Mouse (Mus musculus) cortical plate, adult 2 months (tissue): ENCODE results near the gene Ascl5. TPM values are rescaled to one million over a fixed set of nuclear protein-coding genes. Genes with fewer than 3 reads are reported as not detected.

ENCODE experiments used
- H3K27ac ChIP-seq: fragments of 200-500 bp; 2 replicates; pipeline ENCODE4 v1.5.1; 2012; ENCODE audit warnings: low read length, control low read depth, inconsistent platforms; ENCODE audit not compliant: insufficient read depth
- H3K4me1 ChIP-seq: fragments of 200-500 bp; 2 replicates; pipeline ENCODE4 v1.6.1; 2011; ENCODE audit warnings: low read length; ENCODE audit not compliant: control insufficient read depth, insufficient read depth
- H3K4me3 ChIP-seq: fragments of 200-500 bp; 2 replicates; pipeline ENCODE4 v1.5.1; 2011; ENCODE audit warnings: mild to moderate bottlenecking, low read length, control low read depth; ENCODE audit not compliant: insufficient read depth
- CTCF ChIP-seq: fragments of 200-500 bp; IDR thresholded peaks from 2 replicates; pipeline ENCODE4 v1.5.1; 2011; ENCODE audit warnings: mild to moderate bottlenecking, control low read depth, low read length; ENCODE audit not compliant: insufficient read depth; ENCODE audit errors: extremely low read depth
- POLR2A ChIP-seq: fragments of 200-500 bp; IDR thresholded peaks from 2 replicates; pipeline ENCODE4 v1.6.1; 2011; ENCODE audit warnings: mild to moderate bottlenecking, low read length, control low read depth; ENCODE audit not compliant: insufficient read depth; ENCODE audit errors: extremely low read depth
- polyA plus RNA-seq: library from polyadenylated mRNA; depleted of rRNA; stranded (reverse); fragments of >200 nt; gene quantifications from 2 replicates; pipeline ENCODE4 v1.2.3, GENCODE M21; 2012

The Ascl5 gene
- polyA plus RNA-seq, 1 experiment, result 2.0 TPM

DNA sequence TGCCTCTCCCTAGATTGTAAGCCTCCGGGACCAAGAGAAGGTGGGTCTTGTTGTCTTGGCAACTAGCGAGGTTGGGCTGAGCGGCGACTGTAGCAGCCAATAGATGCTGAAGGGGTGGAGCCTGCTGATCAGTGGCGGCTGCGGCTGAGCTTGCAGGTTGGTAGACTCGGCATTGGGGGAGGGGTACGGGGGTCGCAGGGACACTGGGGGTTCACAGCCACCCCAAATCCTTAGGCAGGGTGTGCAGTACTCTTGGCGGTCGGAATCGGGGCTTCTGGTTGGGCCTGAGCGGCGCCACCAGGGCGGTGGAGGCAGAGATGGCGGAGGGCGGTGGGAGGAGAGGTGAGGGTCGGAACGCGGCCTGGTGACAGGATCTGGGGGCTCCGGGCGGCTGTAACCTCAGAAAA is 32.7 kb upstream of the Ascl5 start:
- peak overlapping the region; percentile 68 for H3K4me3 ChIP-seq
- no peaks in the 10 kb centered on the region for H3K4me1 ChIP-seq
- H3K27ac ChIP-seq, result no peak overlapping the region
- peak; percentile 84; the same call in 1 of the 2 replicates for TF ChIP-seq POLR2A
- no peak for TF ChIP-seq CTCF

DNA sequence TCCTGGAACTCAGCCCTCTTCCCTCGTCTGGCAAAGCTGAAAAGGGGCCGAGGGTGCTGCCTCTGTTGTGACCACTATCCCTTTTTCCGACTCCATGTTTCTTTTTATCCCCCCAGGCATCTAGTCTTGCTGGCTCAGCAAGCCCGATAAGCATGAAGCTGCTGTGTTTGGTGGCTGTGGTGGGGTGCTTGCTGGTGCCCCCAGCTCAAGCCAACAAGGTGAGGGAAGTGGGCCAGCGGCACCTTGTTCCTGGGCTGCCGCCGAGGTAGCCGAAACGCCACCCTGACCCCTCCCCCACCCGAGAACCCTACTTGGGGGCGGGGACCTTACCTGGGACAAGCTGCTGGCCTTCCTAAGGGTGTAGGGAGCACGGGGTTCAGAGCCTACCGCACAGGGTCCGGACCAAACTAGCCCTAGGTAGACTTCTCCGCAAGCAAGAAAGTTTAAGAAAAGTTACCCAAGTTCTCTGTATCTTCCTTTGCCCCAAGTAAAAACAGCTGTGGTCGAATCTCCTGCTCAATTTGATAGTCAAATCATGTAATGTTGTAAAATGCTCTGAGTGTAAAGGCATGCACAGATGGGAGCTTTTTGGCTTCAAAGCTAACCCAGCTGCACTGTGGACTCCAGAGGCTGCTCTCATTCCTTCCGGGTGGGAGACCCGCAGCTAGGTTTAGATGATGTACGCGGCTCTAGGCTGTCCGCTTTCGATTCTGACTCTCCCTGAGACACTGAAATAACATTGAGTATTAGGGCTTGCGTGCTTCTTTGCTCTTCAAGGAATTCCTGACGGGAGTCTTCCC is 32.0 kb upstream of the Ascl5 start:
- TF ChIP-seq POLR2A (no peak), CTCF (no peak)
- H3K4me3 ChIP-seq, result peak overlapping the region; percentile 68
- H3K4me1 ChIP-seq, result no peaks in the 10 kb centered on the region
- no peak overlapping the region for H3K27ac ChIP-seq

DNA sequence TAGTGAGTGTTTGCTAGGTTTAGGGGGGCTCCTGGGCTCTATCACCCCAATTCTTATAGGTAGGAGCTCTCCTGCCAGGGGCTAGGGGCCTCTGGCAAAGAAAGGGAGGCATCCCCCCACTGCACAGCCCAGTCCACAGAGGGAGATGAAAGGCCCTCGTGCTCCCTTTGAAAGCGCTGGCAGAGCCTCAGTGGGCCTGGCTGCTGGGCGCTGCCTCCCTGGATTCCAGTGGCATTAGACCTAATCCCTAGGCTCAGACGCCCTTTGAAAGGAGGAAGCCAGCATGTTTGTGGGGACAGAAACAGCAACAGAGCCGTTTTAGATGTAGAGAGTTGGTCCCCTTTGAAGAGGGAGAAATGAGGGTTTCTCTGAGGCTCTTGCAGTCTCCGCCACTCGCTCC is 20.4 kb upstream of the Ascl5 start:
- no peaks in the 10 kb centered on the region for H3K4me1 ChIP-seq
- H3K27ac ChIP-seq, result no peak overlapping the region
- H3K4me3 ChIP-seq, result no peak overlapping the region
- no peak for TF ChIP-seq CTCF

DNA sequence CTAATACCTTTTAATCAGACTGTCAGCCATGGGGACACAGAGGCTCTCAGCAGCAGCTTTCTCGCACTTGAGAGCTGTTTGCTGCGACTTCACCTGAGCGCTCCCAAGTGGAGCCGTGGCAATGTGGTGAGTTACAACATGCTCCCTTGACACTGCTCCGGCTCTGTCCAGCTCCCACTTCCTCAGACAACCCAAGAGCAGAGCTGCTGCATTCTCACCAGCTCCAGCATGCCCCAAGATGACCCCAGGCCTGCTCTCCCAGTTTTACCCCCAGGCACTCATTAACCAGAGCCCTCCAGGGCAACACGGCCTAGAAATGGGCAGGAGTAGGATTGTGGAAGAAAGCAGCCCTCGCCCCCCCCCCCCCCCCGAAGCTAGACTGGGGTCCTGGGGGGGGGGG is 18.9 kb upstream of the Ascl5 start:
- Histone ChIP-seq H3K27ac (no peak overlapping the region), H3K4me1 (no peaks in the 10 kb centered on the region), H3K4me3 (no peak overlapping the region)
- TF ChIP-seq CTCF, result no peak
- no peak for TF ChIP-seq POLR2A

DNA sequence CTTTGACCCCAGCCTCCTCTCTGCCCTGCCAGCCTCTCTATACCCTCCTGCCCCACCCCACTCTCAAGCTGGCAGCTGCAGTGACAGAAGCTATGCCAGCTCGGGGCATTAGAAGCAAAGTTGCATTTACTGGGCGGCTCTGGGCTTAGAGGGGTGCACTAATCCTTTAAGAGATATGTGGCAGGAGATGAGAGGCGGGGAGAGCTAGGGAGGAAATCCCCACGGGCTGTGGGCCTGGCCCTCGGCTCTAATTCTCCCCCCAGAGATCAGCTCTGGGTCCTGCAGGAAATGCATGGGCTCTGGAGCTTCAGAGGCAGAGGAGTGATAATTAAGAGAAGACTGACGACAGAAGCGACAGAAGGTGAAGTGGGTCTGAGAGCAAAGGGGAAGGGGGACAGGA is 17.6 kb upstream of the Ascl5 start:
- Histone ChIP-seq H3K27ac (no peak overlapping the region), H3K4me1 (no peaks in the 10 kb centered on the region)
- TF ChIP-seq POLR2A (no peak), CTCF (no peak)

DNA sequence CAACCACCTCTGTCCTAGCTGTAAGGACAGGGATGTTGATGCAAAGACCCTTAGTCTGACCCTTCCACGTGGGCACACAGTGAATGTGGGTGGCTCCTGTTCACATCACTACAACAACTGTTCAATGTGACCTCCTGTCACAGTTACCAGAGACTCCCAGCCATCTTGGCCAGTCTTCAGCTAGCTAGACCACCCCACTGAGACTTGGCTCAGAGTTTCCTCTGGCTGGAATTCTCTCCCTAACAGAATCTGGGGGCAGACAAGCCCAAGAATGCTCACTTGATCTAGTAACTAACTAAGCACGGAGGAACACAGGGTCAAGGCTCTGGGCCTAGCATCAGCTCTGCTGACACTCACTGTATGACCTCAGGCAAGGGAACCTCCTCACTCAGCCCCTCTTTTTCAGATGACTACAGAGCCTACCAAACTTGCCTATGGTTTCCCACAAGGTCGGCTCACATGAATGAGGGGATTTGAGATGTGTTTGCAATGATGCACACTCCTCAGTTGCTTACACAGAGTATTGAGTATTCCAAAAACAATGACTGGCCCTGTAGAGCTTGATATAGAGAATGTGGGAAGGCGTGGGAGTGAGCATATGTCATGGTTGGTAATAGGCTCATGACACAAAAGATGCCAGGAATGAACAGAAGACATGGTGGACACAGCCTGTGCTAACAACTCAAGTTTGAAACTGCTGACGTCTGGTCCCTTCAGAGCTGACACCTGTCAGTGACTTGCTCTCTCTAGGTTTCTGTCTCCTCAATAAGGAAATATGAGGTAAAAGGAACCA is 11.7 kb upstream of the Ascl5 start:
- TF ChIP-seq CTCF, result no peak
- no peak for TF ChIP-seq POLR2A
- Histone ChIP-seq H3K4me1 (peaks cover 2% of the 10 kb centered on the region), H3K27ac (no peak overlapping the region), H3K4me3 (no peak overlapping the region)

More for the DNA sequence above, 17.6 kb upstream of the Ascl5 start:
- H3K4me3 ChIP-seq, result no peak overlapping the region

GRCm38 (mm10) chr1:136040452-136040851 is 10.2 kb upstream of the Ascl5 start:
- no peak overlapping the region for H3K27ac ChIP-seq
- H3K4me3 ChIP-seq, result peak overlapping the region; percentile 41
- H3K4me1 ChIP-seq, result peaks cover 2% of the 10 kb centered on the region
- TF ChIP-seq POLR2A (no peak), CTCF (no peak)

DNA sequence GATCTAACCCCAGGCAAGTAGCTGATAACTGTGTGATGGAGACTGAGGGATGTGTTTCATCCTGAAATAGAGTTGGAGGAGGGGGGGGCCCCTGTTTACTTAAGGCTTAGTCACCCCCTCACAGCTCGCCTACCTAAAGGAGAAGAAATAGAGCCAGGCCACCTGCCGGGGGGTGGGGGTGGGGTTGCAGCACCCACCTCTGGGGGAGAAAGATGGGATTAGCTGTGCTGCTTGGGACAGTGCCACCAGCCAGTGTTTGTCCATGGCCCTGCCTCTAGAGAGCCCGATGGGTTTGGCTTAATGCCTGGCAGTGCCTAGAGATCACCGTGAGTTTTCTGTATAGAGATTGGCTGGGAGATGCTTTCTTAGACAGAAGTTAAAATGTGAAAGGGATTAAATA is 9.7 kb upstream of the Ascl5 start:
- Histone ChIP-seq H3K27ac (no peak overlapping the region), H3K4me3 (peak overlapping the region; percentile 41; the same call in 1 of the 2 replicates), H3K4me1 (peaks cover 2% of the 10 kb centered on the region)
- TF ChIP-seq POLR2A (no peak), CTCF (no peak)

DNA sequence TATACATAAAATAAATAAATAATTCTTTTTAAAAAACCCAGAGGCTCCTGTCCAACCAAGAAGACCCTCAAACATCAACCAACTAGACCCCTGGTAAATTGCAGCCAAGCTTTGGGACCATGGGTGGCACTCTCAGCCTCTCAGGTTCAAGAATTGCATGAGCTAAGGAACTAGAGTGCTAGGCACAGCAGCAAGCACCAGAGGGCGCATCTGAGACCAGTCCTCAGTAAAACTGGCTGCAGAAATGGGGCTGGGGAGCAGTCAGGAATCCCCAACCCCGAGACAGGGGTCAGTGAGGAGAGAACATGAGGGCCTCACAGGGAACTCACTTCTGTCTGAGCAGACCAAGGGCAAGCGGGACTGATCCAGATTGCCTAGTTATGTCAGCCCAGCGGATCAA is 4.8 kb upstream of the Ascl5 start:
- no peaks in the 10 kb centered on the region for H3K4me1 ChIP-seq
- no peak for TF ChIP-seq POLR2A
- TF ChIP-seq CTCF, result peak; percentile 87
- no peak overlapping the region for H3K27ac ChIP-seq
- H3K4me3 ChIP-seq, result no peak overlapping the region

GRCm38 (mm10) chr1:136047432-136047831 is 3.2 kb upstream of the Ascl5 start:
- TF ChIP-seq CTCF (peak; percentile 63), POLR2A (no peak)
- H3K4me1 ChIP-seq, result no peaks in the 10 kb centered on the region
- no peak overlapping the region for H3K27ac ChIP-seq
- H3K4me3 ChIP-seq, result no peak overlapping the region
